Mouse (Mus musculus): Measurements from ENCODE around the gene Cyp2j6. TPM values are rescaled to one million over a fixed set of nuclear protein-coding genes. Genes with fewer than 3 reads are reported as not detected.
"Not testable (repeated sequence)": the region's sequence is repeated elsewhere in the genome, so short reads cannot be mapped to it uniquely, and the experiment has no call there.

Gene Cyp2j6
- polyA plus RNA-seq (2015; fragmentation: Nextera tagmentation; extraction: Ambion mirVana): 5.1 and 6.0 TPM in 2 replicates

DNA sequence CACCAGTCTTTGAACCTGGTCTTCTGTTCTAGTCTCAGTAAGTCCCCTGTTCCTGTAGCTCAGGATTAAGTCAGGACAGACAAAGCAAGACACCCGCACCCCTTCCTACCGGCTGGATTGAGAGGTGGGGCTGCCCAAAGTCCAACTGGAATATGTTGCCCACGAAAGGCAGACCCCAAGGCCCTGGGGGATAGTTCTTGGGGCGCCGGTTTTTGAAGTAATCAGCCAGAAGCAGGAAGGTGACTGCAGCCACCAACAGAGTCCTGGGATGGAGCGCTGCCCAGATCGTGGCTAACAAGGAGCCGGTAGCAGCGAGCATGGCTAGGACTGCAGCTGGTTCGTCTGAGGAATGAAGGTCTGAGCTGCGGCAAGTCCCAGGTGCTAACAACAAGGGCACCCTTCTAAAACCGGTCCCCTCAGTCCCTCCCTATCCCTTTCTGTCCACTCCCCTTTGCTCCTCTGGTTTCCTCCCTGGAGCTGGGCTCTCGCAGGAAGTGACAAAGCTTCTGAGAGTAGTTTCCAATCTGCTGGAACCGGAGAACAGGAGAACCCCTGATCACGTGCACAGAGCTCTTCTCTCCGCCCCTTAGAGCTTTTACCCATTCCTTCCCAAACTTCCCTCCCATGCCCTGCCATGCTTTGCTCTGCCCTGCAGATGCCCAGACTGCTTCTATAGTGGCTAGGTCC lies at the start of gene Cyp2j6:
Gene Cyp2j6 (minus strand): TSS at position 529 of the 687 bp plus-strand sequence.
- H3K9me3 ChIP-seq (replicated peaks; ENCODE audit: control insufficient read depth, low read length, poor library complexity, severe bottlenecking): no peaks in the 10 kb centered on the region
- H3K27me3 ChIP-seq (ENCODE audit: control insufficient read depth, insufficient read depth, low read depth, low read length): no peaks in the 10 kb centered on the region
- H3K4me3 ChIP-seq (ENCODE audit: low read depth, low read length): peak within 1 kb of the TSS; percentile 64
- H3K9ac ChIP-seq (ENCODE audit: low read depth, low read length): peak within 1 kb of the TSS; percentile 60
- H3K4me2 ChIP-seq (ENCODE audit: low read length): peak within 1 kb of the TSS; percentile 56
- WGBS: 1% methylated on average over 16 of the region's 16 CpGs
- ATAC-seq: peak; percentile 95
- 0 out of 2 replicates have a peak within 1 kb of the TSS, but pooled peaks have one; percentile 10 for H3K27ac ChIP-seq (ENCODE audit: low read length)
- no peaks in the 10 kb centered on the region for H3K36me3 ChIP-seq (ENCODE audit: control insufficient read depth, insufficient read depth, low read length)
- H3K4me1 ChIP-seq (ENCODE audit: control insufficient read depth, insufficient read depth, low read length): peaks cover 5% of the 10 kb centered on the region

DNA sequence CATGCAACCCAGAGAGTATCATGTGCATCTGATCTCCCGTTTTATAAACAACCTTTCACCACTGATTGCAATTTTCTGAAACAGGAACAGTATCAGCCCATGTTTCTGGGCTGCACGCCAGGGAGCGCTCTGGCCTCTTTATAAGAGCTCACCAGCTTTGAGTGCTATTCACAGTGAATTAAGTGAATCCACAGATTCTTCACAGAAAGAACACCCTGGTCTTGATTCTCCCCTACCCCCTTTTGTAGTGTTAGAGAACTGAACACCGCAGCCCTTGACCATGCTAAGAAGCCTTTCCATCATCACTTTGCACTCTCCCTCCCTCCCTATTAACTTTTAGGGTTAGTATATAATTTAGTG lies 38.3 kb upstream of the Cyp2j6 start:
- Histone ChIP-seq H3K9me3 (replicated peaks; ENCODE audit: control insufficient read depth, low read length, poor library complexity, severe bottlenecking) (no peaks in the 10 kb centered on the region), H3K27me3 (ENCODE audit: control insufficient read depth, insufficient read depth, low read depth, low read length) (no peaks in the 10 kb centered on the region), H3K27ac (ENCODE audit: low read length) (no peak overlapping the region), H3K4me2 (ENCODE audit: low read length) (peak overlapping the region; percentile 79), H3K4me1 (ENCODE audit: control insufficient read depth, insufficient read depth, low read length) (peaks cover 8% of the 10 kb centered on the region; the same call in 1 of the 2 replicates), H3K36me3 (ENCODE audit: control insufficient read depth, insufficient read depth, low read length) (no peaks in the 10 kb centered on the region), H3K4me3 (ENCODE audit: low read depth, low read length) (peak overlapping the region; percentile 45), H3K9ac (ENCODE audit: low read depth, low read length) (peak overlapping the region; percentile 68; the same call in 1 of the 2 replicates)
- peak; percentile 86 for ATAC-seq
- WGBS: 18% methylated on average over 4 of the region's 4 CpGs

DNA sequence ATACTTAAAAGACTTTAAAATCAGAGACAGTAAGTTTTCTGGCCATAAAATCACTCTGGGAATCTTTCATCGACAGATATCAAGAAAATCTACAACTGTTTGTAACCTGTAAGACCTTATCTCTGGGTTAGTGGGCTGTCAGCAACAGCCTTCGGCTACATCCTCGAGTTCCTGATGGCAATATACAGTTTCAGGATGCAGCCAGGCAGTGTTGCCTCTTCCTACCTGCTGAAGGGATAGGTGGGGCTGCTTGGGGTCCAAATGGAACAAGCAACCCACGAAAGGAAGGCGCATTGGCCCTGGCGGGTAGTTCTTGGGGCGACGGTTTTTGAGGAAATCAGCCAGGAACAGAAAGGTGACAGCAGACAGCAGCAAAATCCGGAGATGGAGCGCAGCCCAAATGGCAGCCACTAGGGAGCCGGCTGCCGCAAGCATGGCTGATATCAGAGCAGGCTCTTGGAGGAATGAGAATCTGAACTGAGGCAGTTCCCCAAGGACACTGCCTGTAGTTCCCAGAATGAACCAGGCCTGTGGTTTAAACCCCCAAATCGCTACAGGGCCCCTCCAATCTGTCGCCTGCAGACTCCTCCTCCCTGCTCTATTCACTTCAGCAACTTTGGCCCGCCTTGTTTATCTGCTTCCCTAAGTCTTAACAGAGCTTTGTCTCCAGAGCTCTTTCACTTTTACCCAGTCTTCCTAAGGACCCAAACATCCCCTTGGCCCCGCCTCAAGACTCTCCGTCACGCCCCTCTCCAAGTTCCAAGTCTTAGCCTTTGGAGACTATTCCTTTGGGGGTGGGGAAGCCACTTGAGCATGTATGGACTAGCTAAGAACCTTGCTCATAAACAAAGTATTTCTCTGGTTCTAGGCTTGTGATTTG lies 37.7 kb upstream of the Cyp2j6 start, which contains the start of gene Cyp2j9:
Gene Cyp2j9 (minus strand): TSS at position 668 of the 880 bp plus-strand sequence.
- WGBS: 6% methylated on average over 18 of the region's 18 CpGs

DNA sequence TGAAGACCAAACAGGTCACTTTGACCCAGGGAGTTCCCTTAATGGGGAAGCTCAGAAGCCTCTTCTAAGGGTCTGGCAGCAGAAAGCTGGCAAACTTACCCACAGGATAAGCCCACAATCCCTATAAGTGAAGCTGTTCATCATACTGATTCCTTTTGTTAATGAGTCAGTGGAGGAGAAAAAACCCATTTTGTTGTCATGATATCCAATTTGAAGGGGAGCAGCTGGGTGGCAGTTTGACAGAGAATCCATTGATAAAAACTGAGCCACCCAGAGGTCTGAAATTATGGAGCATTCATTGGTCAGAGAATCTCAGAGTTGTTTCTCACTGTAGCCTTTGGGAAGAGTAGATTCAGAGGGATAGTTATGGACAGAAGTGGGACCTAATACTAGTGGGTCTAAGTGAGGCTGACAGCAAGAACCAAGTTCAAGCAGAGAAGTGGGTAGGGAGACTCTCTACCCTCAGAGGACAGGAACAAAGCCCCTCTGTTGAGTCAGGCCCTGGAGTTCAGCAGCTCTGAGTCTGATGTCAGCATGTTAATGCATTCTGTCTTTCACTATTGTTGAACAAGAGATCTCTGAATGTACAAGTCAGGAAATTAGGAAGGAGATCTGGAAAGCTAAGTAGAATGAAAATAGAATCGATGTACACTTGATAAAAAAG lies 28.1 kb upstream of the Cyp2j6 start:
- H3K4me3 ChIP-seq (ENCODE audit: low read depth, low read length): no peak overlapping the region
- no peaks in the 10 kb centered on the region for H3K27me3 ChIP-seq (ENCODE audit: control insufficient read depth, insufficient read depth, low read depth, low read length)
- H3K9me3 ChIP-seq (replicated peaks; ENCODE audit: control insufficient read depth, low read length, poor library complexity, severe bottlenecking): no peaks in the 10 kb centered on the region
- 59% methylated on average over 1 of the region's 1 CpGs for WGBS
- ATAC-seq: no peak
- no peaks in the 10 kb centered on the region for H3K36me3 ChIP-seq (ENCODE audit: control insufficient read depth, insufficient read depth, low read length)
- no peaks in the 10 kb centered on the region for H3K4me1 ChIP-seq (ENCODE audit: control insufficient read depth, insufficient read depth, low read length)
- no peak overlapping the region for H3K9ac ChIP-seq (ENCODE audit: low read depth, low read length)
- no peak overlapping the region for H3K4me2 ChIP-seq (ENCODE audit: low read length)
- H3K27ac ChIP-seq (ENCODE audit: low read length): no peak overlapping the region

More for the DNA sequence above, 37.7 kb upstream of the Cyp2j6 start, which contains the start of gene Cyp2j9:
- no peaks in the 10 kb centered on the region for H3K36me3 ChIP-seq (ENCODE audit: control insufficient read depth, insufficient read depth, low read length)
- peak within 1 kb of the TSS; percentile 79 for H3K4me2 ChIP-seq (ENCODE audit: low read length)
- peak; percentile 92 for ATAC-seq
- H3K9ac ChIP-seq (ENCODE audit: low read depth, low read length): peak within 1 kb of the TSS; percentile 68
- no peaks in the 10 kb centered on the region for H3K9me3 ChIP-seq (replicated peaks; ENCODE audit: control insufficient read depth, low read length, poor library complexity, severe bottlenecking)
- H3K27ac ChIP-seq (ENCODE audit: low read length): peak within 1 kb of the TSS; percentile 66
- peaks cover 8% of the 10 kb centered on the region; the same call in 1 of the 2 replicates for H3K4me1 ChIP-seq (ENCODE audit: control insufficient read depth, insufficient read depth, low read length)
- peak within 1 kb of the TSS; percentile 45 for H3K4me3 ChIP-seq (ENCODE audit: low read depth, low read length)
- no peaks in the 10 kb centered on the region for H3K27me3 ChIP-seq (ENCODE audit: control insufficient read depth, insufficient read depth, low read depth, low read length)

DNA sequence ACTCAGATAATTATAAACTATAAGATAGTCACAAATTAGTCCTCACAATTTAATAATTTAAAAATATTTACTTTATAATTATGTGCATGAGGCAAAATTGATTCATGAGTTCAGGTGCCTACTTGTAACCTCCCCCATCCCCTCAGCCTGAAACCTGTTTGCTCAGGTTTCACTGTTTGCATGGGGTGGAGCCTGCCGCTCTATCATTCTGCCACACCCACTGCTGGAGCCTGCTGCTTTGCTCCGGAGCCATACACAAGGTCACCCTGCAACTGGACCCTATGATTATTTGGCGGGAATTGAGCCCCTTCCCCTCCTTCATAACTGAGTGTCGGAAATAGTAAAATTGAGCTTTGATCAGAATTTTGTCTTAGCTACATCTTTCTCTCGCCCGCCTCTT lies 26.9 kb upstream of the Cyp2j6 start:
- H3K27ac ChIP-seq (ENCODE audit: low read length); H3K4me1 ChIP-seq (ENCODE audit: control insufficient read depth, insufficient read depth, low read length); ATAC-seq; H3K9me3 ChIP-seq (replicated peaks; ENCODE audit: control insufficient read depth, low read length, poor library complexity, severe bottlenecking); H3K27me3 ChIP-seq (ENCODE audit: control insufficient read depth, insufficient read depth, low read depth, low read length); H3K4me3 ChIP-seq (ENCODE audit: low read depth, low read length); H3K36me3 ChIP-seq (ENCODE audit: control insufficient read depth, insufficient read depth, low read length); H3K9ac ChIP-seq (ENCODE audit: low read depth, low read length); H3K4me2 ChIP-seq (ENCODE audit: low read length): not testable (repeated sequence)
- WGBS: 59% methylated on average over 6 of the region's 6 CpGs

DNA sequence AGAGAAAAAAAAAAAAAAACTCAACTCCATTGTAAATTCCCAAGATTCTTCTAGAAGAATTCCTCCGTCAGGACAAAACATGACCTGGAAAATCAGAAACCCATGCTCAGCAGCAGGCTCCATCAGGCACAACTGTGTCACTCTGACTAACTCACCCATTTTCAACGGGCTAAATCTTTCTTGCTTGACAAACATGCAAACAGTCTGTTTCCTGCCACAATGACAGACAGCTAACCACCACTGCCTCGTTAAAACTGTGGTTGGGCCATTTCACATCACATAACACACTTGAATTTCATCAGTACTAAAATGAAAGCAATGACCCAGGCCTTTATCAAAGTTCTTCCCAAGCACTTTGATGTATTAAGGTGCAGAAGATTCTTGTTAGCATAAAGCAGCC lies 16.0 kb upstream of the Cyp2j6 start:
- Histone ChIP-seq H3K4me2 (ENCODE audit: low read length) (no peak overlapping the region), H3K9ac (ENCODE audit: low read depth, low read length) (no peak overlapping the region), H3K4me1 (ENCODE audit: control insufficient read depth, insufficient read depth, low read length) (no peaks in the 10 kb centered on the region), H3K27me3 (ENCODE audit: control insufficient read depth, insufficient read depth, low read depth, low read length) (no peaks in the 10 kb centered on the region), H3K27ac (ENCODE audit: low read length) (no peak overlapping the region), H3K36me3 (ENCODE audit: control insufficient read depth, insufficient read depth, low read length) (no peaks in the 10 kb centered on the region), H3K4me3 (ENCODE audit: low read depth, low read length) (no peak overlapping the region), H3K9me3 (replicated peaks; ENCODE audit: control insufficient read depth, low read length, poor library complexity, severe bottlenecking) (no peaks in the 10 kb centered on the region)
- 74% methylated on average over 3 of the region's 3 CpGs for WGBS
- no peak for ATAC-seq

DNA sequence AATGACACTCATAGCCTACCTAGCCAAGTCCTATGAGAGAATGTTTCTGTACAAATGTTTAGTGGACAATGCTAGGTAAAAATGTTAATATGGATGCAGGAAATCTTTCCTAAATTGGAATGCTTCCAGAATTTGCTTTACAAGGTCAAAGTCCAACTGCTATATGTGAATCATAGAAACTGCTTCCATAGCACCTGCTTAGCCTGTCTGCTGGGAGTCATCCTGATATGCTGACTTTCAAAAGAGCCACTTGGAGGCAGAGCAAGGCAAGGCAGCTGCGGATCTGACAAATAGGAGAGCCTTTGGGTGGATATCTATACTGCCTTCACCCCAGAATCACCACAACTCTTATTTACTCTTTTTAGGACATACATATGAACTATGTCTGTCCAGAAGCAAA lies 14.5 kb upstream of the Cyp2j6 start:
- WGBS: 77% methylated on average over 1 of the region's 1 CpGs
- Histone ChIP-seq H3K9me3 (replicated peaks; ENCODE audit: control insufficient read depth, low read length, poor library complexity, severe bottlenecking) (no peaks in the 10 kb centered on the region), H3K9ac (ENCODE audit: low read depth, low read length) (no peak overlapping the region), H3K4me3 (ENCODE audit: low read depth, low read length) (no peak overlapping the region), H3K27ac (ENCODE audit: low read length) (no peak overlapping the region), H3K27me3 (ENCODE audit: control insufficient read depth, insufficient read depth, low read depth, low read length) (no peaks in the 10 kb centered on the region), H3K36me3 (ENCODE audit: control insufficient read depth, insufficient read depth, low read length) (no peaks in the 10 kb centered on the region), H3K4me2 (ENCODE audit: low read length) (no peak overlapping the region), H3K4me1 (ENCODE audit: control insufficient read depth, insufficient read depth, low read length) (no peaks in the 10 kb centered on the region)
- no peak for ATAC-seq

DNA sequence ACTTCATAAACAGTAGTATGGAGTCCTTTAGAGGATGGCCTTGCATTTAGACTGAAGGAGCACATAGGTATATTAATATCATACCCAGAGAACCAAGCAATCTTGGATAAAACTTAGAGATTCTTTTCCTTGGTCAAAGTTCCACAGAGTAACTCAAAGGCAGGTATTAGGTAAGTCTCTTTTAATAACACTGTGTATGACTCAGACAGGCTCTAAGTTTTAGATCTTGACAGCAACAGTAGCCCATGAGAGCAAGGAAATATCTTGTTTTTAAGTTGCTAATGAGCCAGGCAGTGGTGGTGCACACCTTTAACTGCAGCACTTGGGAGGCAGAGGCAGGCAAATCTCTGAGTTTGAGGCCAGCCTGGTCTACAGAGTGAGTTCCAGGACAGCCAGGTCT lies 12.3 kb upstream of the Cyp2j6 start:
- Histone ChIP-seq H3K9me3 (replicated peaks; ENCODE audit: control insufficient read depth, low read length, poor library complexity, severe bottlenecking) (no peaks in the 10 kb centered on the region), H3K36me3 (ENCODE audit: control insufficient read depth, insufficient read depth, low read length) (no peaks in the 10 kb centered on the region), H3K27me3 (ENCODE audit: control insufficient read depth, insufficient read depth, low read depth, low read length) (no peaks in the 10 kb centered on the region), H3K4me2 (ENCODE audit: low read length) (no peak overlapping the region), H3K27ac (ENCODE audit: low read length) (no peak overlapping the region), H3K4me1 (ENCODE audit: control insufficient read depth, insufficient read depth, low read length) (no peaks in the 10 kb centered on the region), H3K4me3 (ENCODE audit: low read depth, low read length) (no peak overlapping the region), H3K9ac (ENCODE audit: low read depth, low read length) (no peak overlapping the region)
- no peak for ATAC-seq

Data from midbrain, embryonic 16.5 days (tissue).